Mouse (Mus musculus): Measurements from ENCODE around the gene Slc16a7. TPM values are rescaled to one million over a fixed set of nuclear protein-coding genes. Genes with fewer than 3 reads are reported as not detected.

Gene Slc16a7
- polyA plus RNA-seq (2015; fragmentation: Nextera tagmentation; extraction: Ambion mirVana), result 7.3 and 9.0 TPM in 2 replicates

GRCm38 (mm10) chr10:125388876-125389786 lies at the start of gene Slc16a7:
TSS of gene Slc16a7 (minus strand) at chr10:125389465.
- Histone ChIP-seq H3K4me2 (peak within 1 kb of the TSS; percentile 92), H3K4me1 (peaks cover 20% of the 10 kb centered on the region), H3K9me3 (replicated peaks) (no peaks in the 10 kb centered on the region), H3K36me3 (no peaks in the 10 kb centered on the region), H3K4me3 (replicated peaks) (peak within 1 kb of the TSS; percentile 67), H3K27ac (peak within 1 kb of the TSS; percentile 74), H3K9ac (peak within 1 kb of the TSS; percentile 67), H3K27me3 (no peaks in the 10 kb centered on the region)
- under 1% methylated on average over 67 of the region's 67 CpGs for WGBS
- peak; percentile 95 for ATAC-seq (replicated peaks; ENCODE audit: low FRiP score)

- H3K27ac ChIP-seq, result no peak overlapping the region
- no peaks in the 10 kb centered on the region for H3K27me3 ChIP-seq
- no peak for ATAC-seq (replicated peaks; ENCODE audit: low FRiP score)
- H3K36me3 ChIP-seq, result no peaks in the 10 kb centered on the region
- no peak overlapping the region for H3K9ac ChIP-seq
- H3K4me3 ChIP-seq (replicated peaks), result no peak overlapping the region
- no peak overlapping the region for H3K4me2 ChIP-seq
- no peaks in the 10 kb centered on the region for H3K4me1 ChIP-seq
- no peaks in the 10 kb centered on the region for H3K9me3 ChIP-seq (replicated peaks)
- 80% methylated on average over 6 of the region's 6 CpGs for WGBS
Measured at GRCm38 (mm10) chr10:125418795-125419194, 29.5 kb upstream of the Slc16a7 start.

- no peaks in the 10 kb centered on the region for H3K27me3 ChIP-seq
- H3K4me2 ChIP-seq, result no peak overlapping the region
- H3K36me3 ChIP-seq, result no peaks in the 10 kb centered on the region
- no peak for ATAC-seq (replicated peaks; ENCODE audit: low FRiP score)
- H3K4me1 ChIP-seq, result no peaks in the 10 kb centered on the region
- no peaks in the 10 kb centered on the region for H3K9me3 ChIP-seq (replicated peaks)
- 87% methylated on average over 4 of the region's 4 CpGs for WGBS
- H3K27ac ChIP-seq, result no peak overlapping the region
- no peak overlapping the region for H3K9ac ChIP-seq
- no peak overlapping the region for H3K4me3 ChIP-seq (replicated peaks)
Measured at GRCm38 (mm10) chr10:125399796-125400195, 10.5 kb upstream of the Slc16a7 start.

GRCm38 (mm10) chr10:125390011-125390410 lies 746 bp upstream of the Slc16a7 start:
- WGBS, result 75% methylated on average over 6 of the region's 6 CpGs
- Histone ChIP-seq H3K36me3 (no peaks in the 10 kb centered on the region), H3K27me3 (no peaks in the 10 kb centered on the region), H3K4me1 (peaks cover 20% of the 10 kb centered on the region), H3K27ac (no peak overlapping the region), H3K4me2 (peak overlapping the region; percentile 92), H3K9me3 (replicated peaks) (no peaks in the 10 kb centered on the region), H3K9ac (no peak overlapping the region; the same call in 1 of the 2 replicates), H3K4me3 (replicated peaks) (no peak overlapping the region)
- no peak for ATAC-seq (replicated peaks; ENCODE audit: low FRiP score)

- 17% methylated on average over 7 of the region's 7 CpGs for WGBS
- Histone ChIP-seq H3K27me3 (no peaks in the 10 kb centered on the region), H3K27ac (peak overlapping the region; percentile 74), H3K9ac (peak overlapping the region; percentile 67), H3K4me2 (peak overlapping the region; percentile 92), H3K4me1 (peaks cover 20% of the 10 kb centered on the region), H3K9me3 (replicated peaks) (no peaks in the 10 kb centered on the region), H3K4me3 (replicated peaks) (peak overlapping the region; percentile 67), H3K36me3 (no peaks in the 10 kb centered on the region)
- ATAC-seq (replicated peaks; ENCODE audit: low FRiP score), result peak; percentile 44
Measured at GRCm38 (mm10) chr10:125388481-125388875, 787 bp downstream of the Slc16a7 start.

GRCm38 (mm10) chr10:125387782-125388415 lies 1.4 kb downstream of the Slc16a7 start:
- H3K9me3 ChIP-seq (replicated peaks), result no peaks in the 10 kb centered on the region
- 33% methylated on average over 14 of the region's 14 CpGs for WGBS
- peak overlapping the region; percentile 92 for H3K4me2 ChIP-seq

GRCm38 (mm10) chr10:125375526-125375925 lies 13.7 kb downstream of the Slc16a7 start:
- Histone ChIP-seq H3K4me2 (no peak overlapping the region), H3K4me1 (no peaks in the 10 kb centered on the region), H3K36me3 (0 out of 2 replicates have a peak, but pooled peaks cover 3% of the 10 kb centered on the region), H3K27me3 (no peaks in the 10 kb centered on the region), H3K4me3 (replicated peaks) (no peak overlapping the region), H3K9me3 (replicated peaks) (no peaks in the 10 kb centered on the region), H3K27ac (no peak overlapping the region), H3K9ac (no peak overlapping the region)
- WGBS, result 61% methylated on average over 5 of the region's 5 CpGs
- no peak for ATAC-seq (replicated peaks; ENCODE audit: low FRiP score)

More at GRCm38 (mm10) chr10:125387782-125388415, 1.4 kb downstream of the Slc16a7 start:
- H3K9ac ChIP-seq, result no peak overlapping the region
- H3K4me1 ChIP-seq, result peaks cover 20% of the 10 kb centered on the region
- no peaks in the 10 kb centered on the region for H3K27me3 ChIP-seq
- H3K27ac ChIP-seq, result peak overlapping the region; percentile 24; the same call in 1 of the 2 replicates
- H3K36me3 ChIP-seq, result no peaks in the 10 kb centered on the region
- no peak for ATAC-seq (replicated peaks; ENCODE audit: low FRiP score)
- no peak overlapping the region for H3K4me3 ChIP-seq (replicated peaks)

GRCm38 (mm10) chr10:125372666-125373065 lies 16.6 kb downstream of the Slc16a7 start:
- H3K4me3 ChIP-seq (replicated peaks), result no peak overlapping the region
- no peak overlapping the region for H3K4me2 ChIP-seq
- no peaks in the 10 kb centered on the region for H3K27me3 ChIP-seq
- H3K36me3 ChIP-seq, result 0 out of 2 replicates have a peak, but pooled peaks cover 3% of the 10 kb centered on the region
- no peak overlapping the region for H3K9ac ChIP-seq
- WGBS, result 86% methylated on average over 13 of the region's 13 CpGs
- ATAC-seq (replicated peaks; ENCODE audit: low FRiP score), result no peak
- no peak overlapping the region for H3K27ac ChIP-seq
- H3K4me1 ChIP-seq, result no peaks in the 10 kb centered on the region
- H3K9me3 ChIP-seq (replicated peaks), result no peaks in the 10 kb centered on the region

- no peak overlapping the region for H3K9ac ChIP-seq
- H3K36me3 ChIP-seq, result 0 out of 2 replicates have a peak, but pooled peaks cover 3% of the 10 kb centered on the region
- H3K4me1 ChIP-seq, result no peaks in the 10 kb centered on the region
- WGBS, result 61% methylated on average over 11 of the region's 11 CpGs
- no peak overlapping the region for H3K27ac ChIP-seq
- H3K4me3 ChIP-seq (replicated peaks), result no peak overlapping the region
- no peak overlapping the region for H3K4me2 ChIP-seq
- H3K27me3 ChIP-seq, result no peaks in the 10 kb centered on the region
- H3K9me3 ChIP-seq (replicated peaks), result no peaks in the 10 kb centered on the region
- no peak for ATAC-seq (replicated peaks; ENCODE audit: low FRiP score)
Measured at GRCm38 (mm10) chr10:125371451-125371850, 17.8 kb downstream of the Slc16a7 start.

GRCm38 (mm10) chr10:125370037-125370610 lies 19.1 kb downstream of the Slc16a7 start:
- no peak overlapping the region for H3K9ac ChIP-seq
- H3K4me1 ChIP-seq, result no peaks in the 10 kb centered on the region
- no peak overlapping the region for H3K4me2 ChIP-seq
- no peak for ATAC-seq (replicated peaks; ENCODE audit: low FRiP score)
- H3K4me3 ChIP-seq (replicated peaks), result no peak overlapping the region
- no peaks in the 10 kb centered on the region for H3K36me3 ChIP-seq
- 74% methylated on average over 8 of the region's 8 CpGs for WGBS
- no peaks in the 10 kb centered on the region for H3K27me3 ChIP-seq
- H3K9me3 ChIP-seq (replicated peaks), result no peaks in the 10 kb centered on the region
- H3K27ac ChIP-seq, result no peak overlapping the region

- 90% methylated on average over 7 of the region's 7 CpGs for WGBS
- no peak overlapping the region for H3K4me3 ChIP-seq (replicated peaks)
Measured at GRCm38 (mm10) chr10:125358479-125358878, 30.8 kb downstream of the Slc16a7 start.

GRCm38 (mm10) chr10:125352805-125353204 lies 36.5 kb downstream of the Slc16a7 start:
- WGBS, result 80% methylated on average over 7 of the region's 7 CpGs
- no peak overlapping the region for H3K4me2 ChIP-seq
- no peak overlapping the region for H3K9ac ChIP-seq
- no peak for ATAC-seq (replicated peaks; ENCODE audit: low FRiP score)
- H3K4me3 ChIP-seq (replicated peaks), result no peak overlapping the region
- no peak overlapping the region for H3K27ac ChIP-seq
- no peaks in the 10 kb centered on the region for H3K27me3 ChIP-seq
- H3K4me1 ChIP-seq, result no peaks in the 10 kb centered on the region
- no peaks in the 10 kb centered on the region for H3K9me3 ChIP-seq (replicated peaks)
- H3K36me3 ChIP-seq, result no peaks in the 10 kb centered on the region

More at GRCm38 (mm10) chr10:125358479-125358878, 30.8 kb downstream of the Slc16a7 start:
- ATAC-seq (replicated peaks; ENCODE audit: low FRiP score), result no peak
- Histone ChIP-seq H3K36me3 (no peaks in the 10 kb centered on the region), H3K27ac (no peak overlapping the region), H3K4me1 (0 out of 2 replicates have a peak, but pooled peaks cover 3% of the 10 kb centered on the region), H3K9ac (no peak overlapping the region), H3K9me3 (replicated peaks) (no peaks in the 10 kb centered on the region), H3K4me2 (no peak overlapping the region), H3K27me3 (no peaks in the 10 kb centered on the region)

All from kidney, embryonic 15.5 days (tissue).